Mouse (Mus musculus): ENCODE data around the gene Cmtm3.
"Not testable (repeated sequence)": the region's sequence is repeated elsewhere in the genome, so short reads cannot be mapped to it uniquely, and the experiment has no call there.

Cmtm3 gene

GRCm38 (mm10) chr8:104339229-104339982, at the start of gene Cmtm3:
Gene Cmtm3 (plus strand): TSS chr8:104339410.
- no peak for DNase-seq (ENCODE audit: low spot score)

GRCm38 (mm10) chr8:104293081-104293480, 46.1 kb upstream of the Cmtm3 start, which contains the start of gene Cmtm2a:
Gene Cmtm2a (minus strand): TSS chr8:104293181.
- DNase-seq (ENCODE audit: low spot score): not testable (repeated sequence)

GRCm38 (mm10) chr8:104294396-104294795, 44.8 kb upstream of the Cmtm3 start:
- no peak for DNase-seq (ENCODE audit: low spot score)

GRCm38 (mm10) chr8:104301577-104301976, 37.6 kb upstream of the Cmtm3 start:
- DNase-seq (ENCODE audit: low spot score): not testable (repeated sequence)

- not testable (repeated sequence) for DNase-seq (ENCODE audit: low spot score)
These were observed 36.7 kb upstream of the Cmtm3 start for GRCm38 (mm10) chr8:104302536-104302935.

- no peak for DNase-seq (ENCODE audit: low spot score)
These were observed 34.2 kb upstream of the Cmtm3 start for GRCm38 (mm10) chr8:104304962-104305361.

GRCm38 (mm10) chr8:104308341-104308740, 30.9 kb upstream of the Cmtm3 start:
- DNase-seq (ENCODE audit: low spot score): not testable (repeated sequence)

- not testable (repeated sequence) for DNase-seq (ENCODE audit: low spot score)
These were observed 29.6 kb upstream of the Cmtm3 start, which contains the start of the genes Gm45711 and Cmtm1 for GRCm38 (mm10) chr8:104309441-104310155. Gene Gm45711 (minus strand): TSS chr8:104310081. Gene Cmtm1 (minus strand): TSS chr8:104310145.

GRCm38 (mm10) chr8:104312023-104312422, 27.2 kb upstream of the Cmtm3 start:
- not testable (repeated sequence) for DNase-seq (ENCODE audit: low spot score)

- no peak for DNase-seq (ENCODE audit: low spot score)
These were observed 25.9 kb upstream of the Cmtm3 start for GRCm38 (mm10) chr8:104313311-104313710.

- DNase-seq (ENCODE audit: low spot score): not testable (repeated sequence)
These were observed 17.9 kb upstream of the Cmtm3 start, which contains the start of gene Gm11020 for GRCm38 (mm10) chr8:104321267-104321666. Gene Gm11020 (plus strand): TSS chr8:104321567.

GRCm38 (mm10) chr8:104321930-104322329, 17.3 kb upstream of the Cmtm3 start, which contains the start of gene Cmtm2b:
Gene Cmtm2b (plus strand): TSS chr8:104322230.
- DNase-seq (ENCODE audit: low spot score): not testable (repeated sequence)

- no peak for DNase-seq (ENCODE audit: low spot score)
These were observed 6.3 kb upstream of the Cmtm3 start for GRCm38 (mm10) chr8:104332665-104333631.

- DNase-seq (ENCODE audit: low spot score): no peak
These were observed 5.4 kb upstream of the Cmtm3 start for GRCm38 (mm10) chr8:104333786-104334185.

- DNase-seq (ENCODE audit: low spot score): no peak
These were observed 5.0 kb upstream of the Cmtm3 start for GRCm38 (mm10) chr8:104334196-104334595.

- DNase-seq (ENCODE audit: low spot score): no peak
These were observed 2.4 kb upstream of the Cmtm3 start for GRCm38 (mm10) chr8:104336806-104337205.

- DNase-seq (ENCODE audit: low spot score): no peak
These were observed 1.3 kb upstream of the Cmtm3 start for GRCm38 (mm10) chr8:104337890-104338289.

- no peak for DNase-seq (ENCODE audit: low spot score)
These were observed 698 bp downstream of the Cmtm3 start for GRCm38 (mm10) chr8:104339983-104340232.

- DNase-seq (ENCODE audit: low spot score): peak; percentile 41
These were observed 1.3 kb downstream of the Cmtm3 start for GRCm38 (mm10) chr8:104340233-104341105.

- no peak for DNase-seq (ENCODE audit: low spot score)
These were observed 1.9 kb downstream of the Cmtm3 start for GRCm38 (mm10) chr8:104341106-104341561.

GRCm38 (mm10) chr8:104341678-104342077, 2.5 kb downstream of the Cmtm3 start:
- DNase-seq (ENCODE audit: low spot score): no peak
